Mouse (Mus musculus) spleen, postnatal 14 days (tissue): ENCODE results near the gene Hras.

Experiments
- DNase-seq, 2 experiments: peaks; one replicate each; pipeline ENCODE4 v3.0.0; 2021 to 2022; ENCODE audit warnings: low spot score in 2 of 2

Hras gene

GRCm38 (mm10) chr7:141214310-141214709 is 20.5 kb upstream of the Hras start:
- DNase-seq = peak in 1 of 2 experiments; percentile 5

- DNase-seq = peak in 1 of 2 experiments; percentile 6
Measured at GRCm38 (mm10) chr7:141213605-141214235, 19.9 kb upstream of the Hras start, which contains the start of gene Lmntd2. Gene Lmntd2 (minus strand): TSS chr7:141214080.

GRCm38 (mm10) chr7:141213133-141213532 is 19.3 kb upstream of the Hras start:
- no peak for DNase-seq

GRCm38 (mm10) chr7:141210606-141211131 is 16.9 kb upstream of the Hras start:
- DNase-seq = peak in 1 of 2 experiments; percentile 6

- no peak for DNase-seq
Measured at GRCm38 (mm10) chr7:141210137-141210536, 16.3 kb upstream of the Hras start.

DNA sequence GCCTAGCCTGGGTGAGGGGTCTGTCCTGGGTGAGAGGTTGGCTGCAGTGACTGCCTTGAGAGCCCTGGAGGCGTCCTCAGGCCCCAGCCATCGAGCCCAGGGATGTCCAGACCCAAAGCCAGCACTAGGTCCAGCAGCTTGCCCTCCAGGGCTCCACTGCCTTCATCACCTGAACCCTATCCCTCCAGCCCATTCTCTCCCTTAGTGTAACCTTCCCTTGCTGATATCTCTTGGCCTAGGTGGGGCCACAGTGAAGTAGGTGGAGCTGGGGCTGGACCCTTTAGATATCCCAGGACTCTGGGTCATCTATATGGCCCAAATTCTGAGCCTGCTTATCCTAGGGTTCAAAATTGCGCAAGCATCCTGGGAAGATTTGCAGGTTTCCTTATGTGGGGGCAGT is 15.7 kb upstream of the Hras start:
- DNase-seq = no peak

- DNase-seq = no peak
Measured at GRCm38 (mm10) chr7:141206182-141206937, 12.6 kb upstream of the Hras start.

DNA sequence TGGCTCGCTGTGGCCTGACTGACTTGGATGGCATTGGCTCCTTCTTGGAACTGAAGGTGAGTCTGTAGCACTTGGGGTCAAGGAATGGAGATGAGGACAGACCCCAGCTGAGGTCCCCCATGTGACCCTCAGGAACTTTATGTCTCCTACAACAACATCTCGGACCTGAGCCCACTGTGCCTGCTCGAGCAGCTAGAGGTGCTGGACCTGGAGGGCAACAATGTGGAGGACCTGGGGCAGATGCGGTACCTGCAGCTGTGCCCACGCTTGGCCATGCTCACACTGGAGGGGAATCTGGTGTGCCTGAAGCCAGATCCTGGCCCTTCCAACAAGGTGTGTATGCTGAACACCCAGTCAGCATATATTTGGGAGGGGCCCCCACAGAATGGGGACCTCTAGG is 11.7 kb upstream of the Hras start:
- DNase-seq = no peak

DNA sequence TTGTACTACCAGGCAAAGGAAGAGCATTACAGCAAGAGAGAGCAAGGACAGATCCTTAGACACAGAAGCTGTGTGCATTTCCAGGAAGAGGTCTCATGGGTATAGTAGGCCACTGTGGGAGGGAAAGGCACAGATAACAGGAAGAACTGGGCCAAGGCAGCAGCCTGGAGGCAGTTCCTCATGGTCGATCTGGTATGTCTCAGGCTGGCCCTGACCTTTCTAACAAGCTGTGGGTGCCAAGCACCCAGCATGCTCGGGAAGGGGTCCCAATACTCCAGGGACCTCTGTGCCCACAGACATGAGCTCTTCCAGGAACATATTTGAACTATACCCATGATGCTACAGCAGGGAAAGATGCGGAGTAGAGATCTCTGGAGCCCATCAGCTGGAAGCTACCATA is 10.7 kb upstream of the Hras start:
- no peak for DNase-seq

DNA sequence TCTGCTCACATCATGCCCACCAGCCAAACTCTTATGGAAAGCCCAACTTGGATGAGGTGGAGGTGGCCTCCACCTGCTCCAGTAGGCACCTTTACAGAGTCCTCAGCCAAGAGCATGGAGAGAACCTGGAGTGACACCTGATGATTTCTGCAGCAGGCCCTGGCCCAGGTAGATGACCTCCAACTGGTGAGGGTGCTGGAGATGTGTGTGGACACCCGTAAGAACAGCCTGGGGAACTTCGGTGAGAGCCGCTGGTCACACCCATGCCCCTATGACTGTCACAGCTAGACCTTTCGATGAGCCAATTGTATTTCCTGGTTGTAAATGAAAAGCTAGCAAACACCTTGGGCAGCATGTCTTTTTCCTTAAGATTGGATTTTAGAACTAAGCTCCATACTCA is 4.3 kb upstream of the Hras start:
- no peak for DNase-seq

GRCm38 (mm10) chr7:141196619-141197282 is 2.9 kb upstream of the Hras start:
- DNase-seq = no peak

- no peak for DNase-seq
Measured at GRCm38 (mm10) chr7:141195754-141196153, 1.9 kb upstream of the Hras start.

GRCm38 (mm10) chr7:141194830-141195229 is 1.0 kb upstream of the Hras start:
- peak; percentile 92 to 95 for DNase-seq

DNA sequence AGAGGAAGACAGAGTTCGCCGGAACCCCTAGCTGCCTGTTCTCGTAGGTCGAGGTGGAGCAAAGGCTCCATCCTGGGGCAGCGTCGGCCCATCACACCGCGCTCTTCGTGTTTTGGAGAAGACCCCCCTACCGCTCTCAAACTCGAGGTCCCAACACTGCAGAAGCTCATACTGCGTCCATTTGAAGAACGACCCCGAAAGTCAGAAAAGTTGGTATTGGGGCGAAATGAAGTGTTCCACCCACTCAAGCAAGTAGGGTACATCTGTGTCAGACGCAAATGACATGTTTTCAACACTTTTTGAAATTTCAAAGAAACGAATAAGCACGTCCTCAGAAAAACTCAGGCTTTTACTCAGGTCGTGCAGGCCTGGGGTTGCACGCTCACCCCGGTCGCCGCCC is 604 bp upstream of the Hras start:
- no peak for DNase-seq

- no peak for DNase-seq
Measured at GRCm38 (mm10) chr7:141193348-141193856, 403 bp downstream of the Hras start.

DNA sequence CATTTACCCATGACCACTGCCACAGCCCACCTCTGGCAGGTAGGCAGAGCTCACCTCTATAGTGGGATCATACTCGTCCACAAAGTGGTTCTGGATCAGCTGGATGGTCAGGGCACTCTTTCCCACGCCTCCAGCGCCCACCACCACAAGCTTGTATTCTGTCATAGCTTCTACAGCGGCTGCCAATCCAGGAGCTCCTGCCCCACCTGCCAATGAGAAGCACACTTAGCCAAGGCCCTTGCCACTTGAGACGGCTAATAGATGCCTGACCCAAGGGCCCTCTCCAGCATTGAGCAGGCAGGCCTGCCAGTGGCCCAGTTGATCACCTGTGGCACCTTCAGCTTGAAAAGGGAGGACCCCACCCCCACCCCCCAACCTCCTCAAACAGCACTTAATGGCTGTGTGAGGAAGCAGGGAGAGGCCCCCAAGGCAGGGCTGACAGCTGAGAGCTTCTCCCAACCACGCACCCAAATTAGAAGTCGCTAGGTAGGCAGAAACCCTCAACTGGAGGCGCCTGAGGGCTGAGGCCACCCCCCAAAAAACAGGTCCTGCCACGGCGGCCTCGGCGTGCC is 943 bp downstream of the Hras start:
- no peak for DNase-seq

GRCm38 (mm10) chr7:141191796-141192685 is 1.8 kb downstream of the Hras start:
- no peak for DNase-seq

DNA sequence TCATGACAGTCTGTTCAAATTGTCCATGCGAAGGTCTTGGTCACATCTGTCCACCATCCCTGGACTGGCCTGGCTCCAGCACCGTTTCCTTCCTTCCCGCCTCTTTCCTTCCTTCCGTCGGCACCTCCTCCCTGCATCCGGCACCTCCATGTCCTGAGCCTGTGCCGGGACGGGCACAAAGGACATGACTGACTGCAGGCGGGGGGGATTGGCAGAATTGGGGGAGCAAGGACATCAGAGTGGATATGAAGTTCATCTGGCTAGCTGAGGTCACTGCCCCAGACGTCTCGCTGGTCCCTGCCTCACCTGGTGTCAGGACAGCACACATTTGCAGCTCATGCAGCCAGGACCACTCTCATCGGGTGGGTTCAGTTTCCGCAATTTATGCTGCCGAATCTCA is 2.8 kb downstream of the Hras start:
- no peak for DNase-seq

GRCm38 (mm10) chr7:141190220-141190619 is 3.6 kb downstream of the Hras start:
- no peak for DNase-seq

DNA sequence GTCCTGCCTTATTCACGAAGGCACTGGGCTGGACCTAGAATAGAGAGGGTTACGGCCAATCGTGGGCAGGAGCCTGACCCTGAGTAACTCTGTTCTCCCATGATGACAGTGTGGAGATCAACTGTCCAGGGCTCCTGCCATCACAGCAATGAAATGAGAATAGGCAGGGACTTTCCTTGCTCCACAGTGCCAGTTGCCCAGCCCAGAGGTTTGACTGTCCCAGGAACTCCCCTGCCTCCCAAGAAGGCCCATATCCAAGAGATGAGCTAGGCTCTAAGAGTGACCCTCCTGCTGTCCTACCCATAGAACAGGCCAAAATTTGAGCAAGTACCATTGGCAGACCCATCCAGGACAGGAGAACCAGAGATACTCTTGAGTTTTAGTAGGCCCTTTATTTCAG is 5.1 kb downstream of the Hras start:
- no peak for DNase-seq

DNA sequence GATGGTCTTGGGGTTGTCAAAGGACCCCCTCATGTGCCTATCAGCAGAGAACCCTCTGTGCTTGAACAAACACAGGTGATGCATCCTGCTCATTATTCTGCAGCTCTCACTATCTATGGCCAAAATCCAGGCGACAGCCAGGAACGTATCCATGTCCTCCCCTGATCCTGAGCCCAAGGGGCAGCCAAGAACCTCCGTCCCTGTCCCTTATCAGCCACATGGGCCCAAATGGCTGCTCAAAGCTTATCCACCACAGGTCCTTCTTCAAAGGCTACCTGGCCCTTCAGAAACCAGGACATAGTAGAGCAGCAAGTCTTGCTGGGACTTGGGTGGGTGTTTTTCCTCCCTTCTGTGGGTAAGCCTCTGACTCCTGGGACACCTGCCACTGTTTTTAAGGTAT is 5.6 kb downstream of the Hras start:
- no peak for DNase-seq
